Mouse (Mus musculus) cerebellum, adult 8-10 months (tissue): ENCODE results near the gene Gm10197.
"Not testable (repeated sequence)": the region's sequence is repeated elsewhere in the genome, so short reads cannot be mapped to it uniquely, and the experiment has no call there.

ENCODE experiments used
- DNase-seq: peaks from one replicate; pipeline ENCODE4 v3.0.0; 2022

The Gm10197 gene

GRCm38 (mm10) chr19:53371666-53372065 lies at the start of gene Gm10197:
Gene Gm10197, minus strand, starts transcription at chr19:53371766.
- DNase-seq, result no peak

GRCm38 (mm10) chr19:53420924-53421582 lies 49.5 kb upstream of the Gm10197 start:
- DNase-seq, result peak; percentile 68

DNA sequence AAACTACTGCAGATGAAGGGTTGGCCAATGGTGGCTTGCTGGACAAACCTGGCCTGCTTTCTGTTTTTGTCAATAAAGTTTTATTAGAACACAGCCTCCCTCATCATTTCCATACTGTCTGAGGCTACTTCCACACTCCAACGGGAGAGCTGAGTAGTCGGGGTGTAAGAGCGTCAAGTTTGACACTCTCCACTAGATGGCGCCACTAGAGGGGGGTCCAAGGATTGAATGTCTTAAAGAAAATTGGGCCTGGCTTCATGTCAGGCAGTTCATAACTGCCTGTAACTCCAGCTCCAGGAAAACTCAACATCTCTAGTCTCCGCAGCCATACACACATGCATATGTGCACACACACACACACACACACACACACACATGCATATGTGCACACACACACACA lies 48.3 kb upstream of the Gm10197 start:
- no peak for DNase-seq

GRCm38 (mm10) chr19:53415198-53415597 lies 43.6 kb upstream of the Gm10197 start:
- no peak for DNase-seq

- DNase-seq, result no peak
Observed at GRCm38 (mm10) chr19:53414650-53415049, 43.1 kb upstream of the Gm10197 start.

GRCm38 (mm10) chr19:53413617-53414380 lies 42.2 kb upstream of the Gm10197 start:
- no peak for DNase-seq

- no peak for DNase-seq
Observed at GRCm38 (mm10) chr19:53412149-53412848, 40.7 kb upstream of the Gm10197 start.

DNA sequence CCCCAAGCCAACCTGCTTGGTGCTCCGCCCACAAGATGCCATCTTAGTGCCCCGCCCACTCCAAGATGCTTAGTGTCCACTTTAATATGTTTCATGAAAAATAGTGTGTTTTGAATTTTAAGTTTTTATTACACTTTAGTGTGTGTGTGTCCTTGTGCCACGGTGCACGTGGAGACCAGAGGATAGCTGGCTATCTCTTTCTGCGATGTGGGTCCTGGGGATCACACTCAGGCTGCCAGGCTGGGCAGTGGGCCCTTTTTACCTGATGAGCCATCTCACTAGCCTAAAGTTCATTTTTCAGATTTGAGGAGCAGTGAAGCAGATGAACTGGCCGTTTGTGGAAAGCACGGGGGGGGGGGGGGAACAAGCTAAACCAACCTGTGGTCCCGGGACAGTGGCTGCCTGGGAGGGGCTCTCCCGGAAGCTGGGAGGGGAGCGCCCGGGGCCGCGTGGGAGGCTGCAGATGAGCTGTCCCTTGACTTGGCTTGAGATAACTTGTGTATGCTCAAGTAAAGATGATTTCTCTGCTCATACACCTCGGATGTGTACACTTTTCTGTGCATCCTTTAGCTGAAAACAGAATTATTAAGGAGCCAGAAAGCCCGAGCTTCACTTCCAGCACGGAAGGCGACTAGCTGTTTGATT lies 38.2 kb upstream of the Gm10197 start:
- no peak for DNase-seq

DNA sequence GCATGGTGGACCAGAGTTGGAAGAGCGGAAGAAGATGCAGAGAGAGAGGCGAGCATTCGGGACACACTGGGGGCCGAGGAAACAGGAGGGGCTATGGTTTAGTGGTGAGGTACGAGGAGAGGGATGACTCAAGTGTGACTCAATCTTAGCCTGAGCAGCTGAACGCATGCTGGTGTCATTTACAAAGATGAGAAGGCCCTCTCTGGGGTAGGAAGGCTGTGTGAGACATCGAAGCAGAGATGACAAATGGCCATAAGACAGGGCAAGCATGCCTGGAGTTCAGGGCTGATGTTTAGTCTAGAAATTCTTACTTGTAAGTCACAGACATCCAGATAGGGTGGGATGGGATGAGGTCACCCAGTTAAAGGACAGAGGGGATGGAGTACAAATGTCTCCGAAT lies 36.8 kb upstream of the Gm10197 start:
- no peak for DNase-seq

- DNase-seq, result no peak
Observed at GRCm38 (mm10) chr19:53407350-53407749, 35.8 kb upstream of the Gm10197 start.

DNA sequence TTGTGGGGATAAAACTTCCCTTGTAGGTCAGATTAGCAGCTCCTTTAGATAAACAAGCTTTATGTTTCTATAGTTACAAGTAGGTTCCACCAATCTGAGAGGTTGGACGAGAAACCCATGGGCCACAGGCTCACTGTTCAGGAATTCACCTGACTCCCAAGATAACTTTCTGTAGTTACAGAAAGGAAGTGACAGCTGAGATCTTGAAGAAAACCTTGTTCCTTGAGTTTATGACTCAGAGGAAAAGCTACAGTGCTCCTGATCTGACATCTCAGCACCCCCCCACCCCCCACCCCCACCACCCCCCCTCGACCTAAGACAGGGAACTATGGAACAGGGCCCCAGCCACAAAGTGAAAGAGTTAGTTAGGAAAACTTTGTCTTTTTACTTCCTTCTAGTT lies 34.2 kb upstream of the Gm10197 start:
- DNase-seq, result no peak

- peak; percentile 90 for DNase-seq
Observed at GRCm38 (mm10) chr19:53404837-53405356, 33.3 kb upstream of the Gm10197 start.

- peak; percentile 61 for DNase-seq
Observed at GRCm38 (mm10) chr19:53404219-53404836, 32.8 kb upstream of the Gm10197 start.

DNA sequence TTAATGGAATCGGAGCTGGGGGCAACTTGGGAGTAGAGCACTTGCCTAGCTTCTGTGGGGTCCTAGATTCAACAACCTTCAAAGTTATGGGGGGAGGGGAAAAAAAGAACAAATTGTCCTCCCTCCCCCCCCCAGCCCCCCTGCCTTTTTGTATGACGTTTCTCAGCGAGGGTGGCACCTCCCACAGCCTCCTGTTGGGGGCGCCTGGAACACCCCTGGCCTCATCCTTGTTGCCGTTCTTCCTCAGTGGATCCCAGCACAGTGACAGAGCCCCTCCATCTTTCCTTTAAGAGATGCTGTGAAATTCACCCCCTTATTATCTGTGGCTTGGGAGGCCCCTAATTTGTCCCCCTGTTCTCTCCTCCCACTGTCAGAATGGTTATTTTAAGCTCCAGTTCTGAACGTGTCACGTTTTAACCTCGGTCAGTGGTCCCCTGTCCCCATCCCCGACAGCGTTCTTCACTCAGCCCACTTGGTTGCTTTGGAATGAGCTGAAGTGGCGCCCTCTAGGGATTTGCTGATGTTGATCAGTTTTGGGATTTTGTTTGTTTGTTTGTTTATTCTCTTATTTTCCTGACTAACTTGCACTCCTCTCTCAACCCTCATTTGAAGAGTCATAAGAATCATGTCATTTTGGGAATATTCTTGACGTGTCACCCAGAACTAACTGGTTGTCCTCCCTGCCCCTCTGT lies 31.3 kb upstream of the Gm10197 start:
- DNase-seq, result no peak

GRCm38 (mm10) chr19:53400332-53401110 lies 29.0 kb upstream of the Gm10197 start:
- no peak for DNase-seq

DNA sequence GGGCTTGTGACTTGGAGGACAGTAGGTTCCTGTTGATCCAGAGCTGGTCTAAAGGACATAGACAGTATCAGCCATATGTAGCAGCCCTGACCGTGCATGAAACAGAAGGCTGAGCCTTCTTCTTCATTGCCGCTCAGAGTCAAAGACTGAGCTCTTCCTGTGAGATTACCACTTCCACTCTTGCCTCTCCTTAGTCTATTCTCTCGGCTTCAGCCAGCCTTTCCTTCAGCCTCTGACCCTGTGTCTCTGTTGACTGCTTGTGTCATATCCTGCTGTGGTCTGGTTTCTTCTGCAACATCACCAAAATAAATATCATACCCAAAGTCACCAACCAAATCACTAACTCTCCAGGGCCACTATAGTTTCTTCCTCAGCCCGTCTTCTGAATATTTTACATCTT lies 27.6 kb upstream of the Gm10197 start:
- no peak for DNase-seq

DNA sequence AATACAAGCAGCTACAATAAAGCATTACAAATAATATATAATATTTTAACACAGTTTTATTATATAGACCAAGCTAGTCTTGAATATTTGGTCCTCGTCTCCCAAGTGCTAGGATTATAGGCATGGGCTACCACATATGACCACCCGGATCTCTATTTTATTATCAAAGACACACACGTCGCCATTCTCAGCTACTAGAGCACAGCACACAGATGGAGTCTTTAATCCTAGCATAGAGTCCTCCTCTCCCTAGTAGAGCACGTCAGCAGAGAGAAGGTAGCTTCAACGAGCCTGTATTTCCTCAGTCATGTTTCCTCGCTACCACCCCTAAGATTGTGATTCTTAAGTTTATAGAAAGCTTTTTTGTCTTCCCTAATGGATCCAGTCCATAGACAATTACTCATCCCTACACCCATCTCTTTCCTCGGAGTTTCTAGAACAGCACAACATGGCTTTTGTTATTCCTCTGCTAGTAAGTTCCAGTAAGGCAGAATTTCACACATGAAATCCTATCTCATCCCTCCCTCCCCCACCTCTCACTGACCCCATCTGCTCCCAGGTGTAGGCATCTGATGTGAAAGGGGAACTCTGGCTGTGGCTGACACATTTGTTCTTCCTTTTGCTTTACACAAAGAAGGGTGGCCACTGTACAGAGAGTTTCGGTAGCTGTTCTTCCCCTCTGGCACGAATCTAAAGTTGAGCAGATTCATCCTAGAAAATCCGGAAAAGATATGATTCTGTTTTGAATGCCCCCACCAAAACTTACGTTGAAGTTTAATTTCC lies 26.1 kb upstream of the Gm10197 start:
- DNase-seq, result no peak

GRCm38 (mm10) chr19:53395805-53396204 lies 24.2 kb upstream of the Gm10197 start:
- not testable (repeated sequence) for DNase-seq

DNA sequence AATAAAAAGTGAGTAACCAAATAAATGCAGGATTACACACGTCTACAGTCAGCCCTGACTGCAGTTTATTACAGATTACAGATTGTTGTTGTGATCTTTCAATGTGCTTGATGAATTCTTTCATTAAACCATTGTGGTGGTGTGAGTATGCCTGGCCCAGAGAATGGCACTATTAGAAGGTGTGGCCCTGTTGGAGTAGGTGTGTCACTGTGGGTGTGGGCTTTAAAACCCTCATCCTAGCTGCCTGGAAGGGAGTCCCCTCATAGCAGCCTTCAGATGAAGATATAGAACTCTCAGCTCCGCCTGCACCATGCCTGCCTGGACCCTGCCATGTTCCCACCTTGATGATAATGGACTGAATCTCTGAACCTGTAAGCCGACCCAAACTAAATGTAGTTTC lies 23.4 kb upstream of the Gm10197 start:
- DNase-seq, result not testable (repeated sequence)

GRCm38 (mm10) chr19:53394552-53394951 lies 23.0 kb upstream of the Gm10197 start:
- peak; percentile 62 for DNase-seq
